Mouse (Mus musculus) embryo, embryonic 10 days (tissue): ENCODE measurements at regions not wholly inside any gene's neighbourhood (a gene's known extent, or its start where the extent isn't known, plus 50 kb on each side); places are given as distances from the start of the nearest gene placed in this dataset.

ENCODE experiments used
- DNase-seq: peaks from one replicate; pipeline ENCODE4 v3.0.0-alpha.2; 2015; ENCODE audit warnings: low spot score

DNA sequence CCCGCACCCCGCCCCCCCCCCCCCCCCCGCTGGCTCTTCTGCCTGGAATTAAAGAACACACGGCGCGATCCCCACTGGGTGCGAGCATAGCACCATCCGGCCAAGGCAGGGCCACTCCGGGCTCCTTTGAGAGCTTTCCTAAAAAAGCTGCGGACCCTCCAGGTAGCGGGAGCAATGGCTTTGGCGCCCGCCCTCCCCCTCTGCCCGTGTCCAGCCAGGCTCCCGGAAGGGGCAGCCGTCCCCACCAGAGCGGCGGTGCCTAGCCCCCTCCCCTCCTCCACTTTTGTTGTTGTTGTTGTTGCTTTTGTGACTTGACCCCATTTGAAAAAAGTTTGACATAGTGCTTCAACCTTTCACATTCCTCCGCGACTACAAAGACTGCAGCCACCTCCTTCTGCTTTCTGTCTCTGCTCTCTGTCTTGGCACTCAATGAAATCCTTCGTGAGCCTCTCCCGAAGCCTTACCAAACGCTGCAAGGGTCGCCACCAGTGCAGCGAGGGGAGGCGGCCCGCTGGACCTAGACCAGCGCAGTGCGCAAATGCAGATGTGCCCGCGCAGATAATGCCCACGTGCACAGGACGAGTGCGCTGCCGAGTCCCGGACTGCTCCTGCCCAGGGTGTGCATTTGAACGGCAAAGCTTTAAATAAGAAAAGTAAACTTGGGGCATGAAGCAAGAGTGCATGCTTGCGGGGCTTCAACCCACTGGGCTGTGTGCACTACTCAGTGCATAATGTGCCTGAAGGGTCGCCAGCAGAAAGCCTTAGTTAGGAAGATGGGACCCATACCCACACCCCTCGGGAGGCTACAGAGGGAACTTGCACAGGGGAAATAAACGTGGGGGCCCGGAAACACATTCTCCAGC lies 179.0 kb upstream of the Xlr start:
- DNase-seq: peak; percentile 40

DNA sequence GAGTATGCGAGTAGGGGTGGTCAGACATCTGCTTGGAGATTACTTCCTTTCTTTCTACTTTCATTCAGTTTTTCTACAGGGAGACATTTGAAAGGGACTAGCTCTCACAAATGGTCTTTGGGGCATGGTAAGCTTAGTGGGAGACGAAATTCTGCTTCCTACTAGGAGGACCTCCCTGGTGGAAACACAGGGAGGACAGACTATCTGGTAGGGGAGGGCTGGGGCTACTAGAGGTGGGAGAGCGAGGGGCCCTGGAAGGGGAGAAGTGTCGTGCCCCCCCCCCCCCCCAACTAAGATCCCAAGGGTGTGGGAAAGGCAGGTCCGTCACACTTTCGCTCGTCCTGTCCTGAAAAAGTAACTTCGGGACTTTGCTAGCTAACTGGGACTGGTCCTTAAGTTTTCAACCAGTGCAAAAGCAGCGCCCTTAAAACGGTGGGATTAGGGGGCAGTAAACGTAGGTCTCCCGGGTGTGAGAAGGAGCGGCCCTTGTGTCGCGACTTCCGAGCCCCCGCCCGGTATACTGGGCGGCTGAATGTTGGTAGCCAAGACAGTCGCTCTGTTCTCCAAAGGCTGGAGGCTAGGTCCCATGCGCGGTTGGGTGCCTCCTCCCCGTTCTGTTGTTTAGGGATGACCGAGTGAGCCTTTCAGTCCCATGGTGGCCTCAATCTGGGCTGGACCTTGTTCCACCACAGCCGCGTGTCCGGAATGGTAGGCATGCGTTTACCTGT lies 178.2 kb upstream of the Xlr start:
- peak; percentile 16 for DNase-seq

DNA sequence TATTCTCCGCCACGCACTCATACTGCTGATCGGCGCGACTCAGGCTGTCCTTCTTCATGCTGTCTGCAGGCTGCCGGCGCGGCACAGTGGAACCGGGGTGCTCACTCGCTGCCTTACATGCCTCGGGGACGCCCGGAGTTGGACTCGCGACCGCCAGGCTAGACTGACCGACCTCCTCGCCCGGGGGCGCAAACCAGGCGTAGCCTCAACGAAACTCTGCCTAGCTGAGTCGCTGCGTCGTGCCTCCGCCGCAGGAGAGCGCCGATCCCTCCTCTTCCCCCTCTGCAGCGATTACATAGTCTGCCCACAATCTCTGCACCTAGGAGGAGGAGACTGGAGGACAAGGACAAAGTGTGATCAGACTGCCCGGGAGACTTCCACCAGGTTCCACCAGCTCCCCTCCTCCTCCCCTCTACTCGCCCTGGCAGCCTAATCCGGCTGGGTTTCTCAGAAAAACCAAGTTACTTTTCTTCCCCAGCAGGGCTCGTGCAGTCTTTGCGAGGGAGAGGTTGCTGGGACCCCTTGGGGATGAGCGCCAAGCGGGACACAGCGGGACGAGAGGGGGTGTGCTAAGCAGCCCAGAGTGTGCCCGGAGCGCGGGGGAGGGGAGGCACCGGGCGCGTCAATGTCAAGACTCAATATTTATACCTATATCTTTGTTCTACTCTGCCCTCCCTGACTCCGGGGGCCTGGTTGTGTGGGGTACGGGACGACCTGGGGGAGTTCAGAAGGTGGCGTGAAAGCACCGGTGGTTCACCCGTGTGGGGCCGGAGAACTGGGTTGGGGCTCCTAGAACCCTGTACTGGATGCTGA lies 177.4 kb upstream of the Xlr start:
- DNase-seq: peak; percentile 19
